Mouse (Mus musculus) megakaryocyte-erythroid progenitor cell, adult 5-6 weeks (primary cell): ENCODE measurements around the gene Tpm3. TPM values are rescaled to one million over a fixed set of nuclear protein-coding genes. Genes with fewer than 3 reads are reported as not detected.
"Not testable (repeated sequence)": the region's sequence is repeated elsewhere in the genome, so short reads cannot be mapped to it uniquely, and the experiment has no call there.

ENCODE experiments used
- ATAC-seq: replicated peaks from 2 replicates; pipeline ENCODE4 v1.8.0; 2016; ENCODE audit warnings: mild to moderate bottlenecking, inconsistent platforms; ENCODE audit not compliant: severe bottlenecking, poor library complexity, low FRiP score, low TSS enrichment
- total RNA-seq, 2 experiments: library from RNA; stranded (forward) in 1 of 2; stranded (reverse) in 1 of 2; fragments of 200-1000, 215-1000 nt in 1 of 2; fragments of >200 nt in 1 of 2; fragmentation: Nextera tagmentation in 1 of 2; gene quantifications; 2 replicates each; pipeline ENCODE4 v1.2.3; 2014 to 2017

Gene Tpm3
- total RNA-seq, 2 experiments from 2014 or later, result 192 to 375 TPM

- no peak for ATAC-seq
These were observed 9.2 kb downstream of the Tpm3 start for GRCm38 (mm10) chr3:90081365-90082240.

GRCm38 (mm10) chr3:90083034-90083433, 10.6 kb downstream of the Tpm3 start:
- no peak for ATAC-seq

- ATAC-seq, result no peak
These were observed 11.4 kb downstream of the Tpm3 start for GRCm38 (mm10) chr3:90083698-90084324.

- ATAC-seq, result no peak
These were observed 12.3 kb downstream of the Tpm3 start for GRCm38 (mm10) chr3:90084790-90085189.

- ATAC-seq, result no peak
These were observed 12.8 kb downstream of the Tpm3 start for GRCm38 (mm10) chr3:90085281-90085680.

- no peak for ATAC-seq
These were observed 13.6 kb downstream of the Tpm3 start for GRCm38 (mm10) chr3:90086068-90086467.

GRCm38 (mm10) chr3:90088617-90089016, 16.2 kb downstream of the Tpm3 start:
- ATAC-seq, result no peak

GRCm38 (mm10) chr3:90090892-90091291, 18.4 kb downstream of the Tpm3 start:
- ATAC-seq, result no peak

- peak; percentile 66; the same call in 1 of the 2 replicates for ATAC-seq
These were observed 22.0 kb downstream of the Tpm3 start for GRCm38 (mm10) chr3:90094453-90094852.

GRCm38 (mm10) chr3:90097928-90098327, 25.5 kb downstream of the Tpm3 start:
- no peak for ATAC-seq

GRCm38 (mm10) chr3:90101010-90101409, 28.6 kb downstream of the Tpm3 start:
- ATAC-seq, result no peak

GRCm38 (mm10) chr3:90101673-90102072, 29.2 kb downstream of the Tpm3 start:
- ATAC-seq, result no peak

GRCm38 (mm10) chr3:90102239-90102638, 29.8 kb downstream of the Tpm3 start:
- ATAC-seq, result no peak

GRCm38 (mm10) chr3:90103176-90103575, 30.7 kb downstream of the Tpm3 start:
- ATAC-seq, result no peak

GRCm38 (mm10) chr3:90103938-90104337, 31.5 kb downstream of the Tpm3 start, which contains the start of gene Nup210l:
Gene Nup210l (plus strand): TSS chr3:90104132.
- no peak for ATAC-seq

- no peak for ATAC-seq
These were observed 39.3 kb downstream of the Tpm3 start for GRCm38 (mm10) chr3:90111706-90112105.

- ATAC-seq, result no peak
These were observed 41.9 kb downstream of the Tpm3 start for GRCm38 (mm10) chr3:90114342-90114741.

GRCm38 (mm10) chr3:90115526-90115925, 43.1 kb downstream of the Tpm3 start:
- no peak for ATAC-seq

GRCm38 (mm10) chr3:90118132-90118790, 45.8 kb downstream of the Tpm3 start:
- ATAC-seq, result no peak

GRCm38 (mm10) chr3:90122036-90122435, 49.6 kb downstream of the Tpm3 start:
- not testable (repeated sequence) for ATAC-seq
